Mouse (Mus musculus) forebrain, embryonic 16.5 days (tissue): ENCODE measurements around the gene Mgam. TPM values are rescaled to one million over a fixed set of nuclear protein-coding genes. Genes with fewer than 3 reads are reported as not detected.
"Not testable (repeated sequence)": the region's sequence is repeated elsewhere in the genome, so short reads cannot be mapped to it uniquely, and the experiment has no call there.

Source experiments
- ATAC-seq: fragments of 200-750 bp; cut with Nextera tagmentation; 2 replicates; pipeline ENCODE4 v1.8.0; 2017; ENCODE audit warnings: mild to moderate bottlenecking, moderate library complexity
- H3K27ac ChIP-seq: fragments of 300-500 bp; sonication (generic); 2 replicates; pipeline ENCODE4 v1.5.1; 2014; ENCODE audit warnings: low read length, control low read depth
- H3K27me3 ChIP-seq: fragments of 300-500 bp; sonication (generic); replicated peaks from 2 replicates; pipeline ENCODE4 v1.6.1; 2014; ENCODE audit warnings: low read length; ENCODE audit not compliant: control insufficient read depth, insufficient read depth
- H3K36me3 ChIP-seq: fragments of 300-500 bp; sonication (generic); 2 replicates; pipeline ENCODE4 v1.6.1; 2014; ENCODE audit not compliant: control insufficient read depth, insufficient read depth
- H3K4me1 ChIP-seq: fragments of 300-500 bp; sonication (generic); replicated peaks from 2 replicates; pipeline ENCODE4 v1.6.1; 2014; ENCODE audit warnings: low read length; ENCODE audit not compliant: control insufficient read depth, insufficient read depth
- H3K4me2 ChIP-seq: fragments of 300-500 bp; sonication (generic); 2 replicates; pipeline ENCODE4 v1.6.1; 2014; ENCODE audit warnings: mild to moderate bottlenecking, low read length, control low read depth
- H3K4me3 ChIP-seq: fragments of 300-500 bp; sonication (generic); replicated peaks from 2 replicates; pipeline ENCODE4 v1.5.1; 2014; ENCODE audit warnings: mild to moderate bottlenecking, low read length, control low read depth
- H3K9ac ChIP-seq: fragments of 300-500 bp; sonication (generic); replicated peaks from 2 replicates; pipeline ENCODE4 v1.6.1; 2014; ENCODE audit warnings: low read depth, low read length, control low read depth
- H3K9me3 ChIP-seq: fragments of 300-500 bp; sonication (generic); 2 replicates; pipeline ENCODE4 v1.6.1; 2016; ENCODE audit warnings: low read length; ENCODE audit not compliant: control insufficient read depth
- WGBS: fragments of 180-500 bp; shearing (Covaris S2); extraction: QIAGEN DNeasy Blood & Tissue Kit; methylation state at CpG from one replicate; pipeline ENCODE4 v1.1.7; 2014; 5-methylcytosine and 5-hydroxymethylcytosine counted together
- polyA plus RNA-seq: library from polyadenylated mRNA; unstranded; fragments of >200 nt; fragmentation: Nextera tagmentation; extraction: Ambion mirVana; gene quantifications from 2 replicates; pipeline ENCODE4 v1.2.1, GENCODE M21; 2015

The Mgam gene
- polyA plus RNA-seq, 1 experiment from 2014 or later = not detected

GRCm38 (mm10) chr6:40689180-40689579 is 60.5 kb downstream of the Mgam start:
- ATAC-seq = peak; percentile 85
- Histone ChIP-seq H3K4me1 (no peaks in the 10 kb centered on the region), H3K27me3 (no peaks in the 10 kb centered on the region), H3K4me2 (no peak overlapping the region), H3K9ac (no peak overlapping the region), H3K36me3 (no peaks in the 10 kb centered on the region), H3K4me3 (no peak overlapping the region), H3K9me3 (no peaks in the 10 kb centered on the region), H3K27ac (no peak overlapping the region)
- 7% methylated on average over 5 of the region's 5 CpGs for WGBS

DNA sequence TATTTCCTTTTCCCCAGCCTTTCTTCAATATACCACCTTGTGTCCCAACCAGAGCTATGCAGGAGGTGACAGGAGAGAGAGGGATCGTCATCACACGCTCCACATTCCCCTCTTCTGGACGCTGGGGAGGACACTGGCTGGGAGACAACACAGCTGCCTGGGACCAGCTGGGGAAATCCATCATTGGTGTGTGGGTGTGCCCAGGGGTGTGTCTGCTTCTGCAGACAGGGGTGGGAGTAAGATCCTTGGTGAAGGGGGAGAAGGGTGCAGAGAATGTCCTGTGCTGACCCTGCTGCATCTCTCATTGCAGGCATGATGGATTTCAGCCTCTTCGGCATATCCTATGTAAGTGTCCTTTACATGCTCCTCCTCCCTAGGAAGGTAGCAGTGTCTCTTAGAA is 63.4 kb downstream of the Mgam start:
- not testable (repeated sequence) for H3K27me3 ChIP-seq

DNA sequence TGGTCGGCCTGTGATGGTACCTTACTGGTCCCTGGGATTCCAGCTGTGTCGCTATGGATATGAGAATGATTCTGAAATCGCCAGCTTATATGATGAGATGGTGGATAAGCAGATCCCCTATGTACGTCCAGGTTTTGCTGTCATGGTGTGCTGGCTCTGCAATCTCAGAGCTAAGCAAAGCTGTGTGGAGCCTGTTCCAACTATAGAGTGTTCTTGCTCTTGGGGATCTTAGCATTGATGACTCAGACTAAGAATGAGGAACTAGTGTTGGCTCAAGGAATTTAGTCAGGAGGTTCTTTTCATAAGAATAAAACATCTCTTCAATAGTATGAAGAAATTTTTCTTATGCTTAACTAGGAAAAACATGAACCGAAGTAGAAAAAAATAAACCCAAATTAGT is 84.9 kb downstream of the Mgam start:
- not testable (repeated sequence) for H3K4me2 ChIP-seq, H3K9me3 ChIP-seq, H3K9ac ChIP-seq, ATAC-seq, H3K27me3 ChIP-seq, H3K4me1 ChIP-seq, H3K4me3 ChIP-seq, H3K27ac ChIP-seq, H3K36me3 ChIP-seq
- 91% methylated on average over 5 of the region's 5 CpGs for WGBS

More for the DNA sequence above, 63.4 kb downstream of the Mgam start:
- H3K9me3 ChIP-seq, H3K4me1 ChIP-seq, ATAC-seq, H3K4me2 ChIP-seq, H3K27ac ChIP-seq, H3K36me3 ChIP-seq, H3K4me3 ChIP-seq, H3K9ac ChIP-seq: not testable (repeated sequence)
- WGBS = 50% methylated on average over 3 of the region's 4 CpGs

- Histone ChIP-seq H3K4me3 (no peak overlapping the region), H3K9ac (no peak overlapping the region), H3K36me3 (no peaks in the 10 kb centered on the region), H3K27ac (no peak overlapping the region), H3K4me2 (no peak overlapping the region), H3K27me3 (no peaks in the 10 kb centered on the region), H3K4me1 (no peaks in the 10 kb centered on the region), H3K9me3 (no peaks in the 10 kb centered on the region)
- no peak for ATAC-seq
- 87% methylated on average over 1 of the region's 1 CpGs for WGBS
Measured at GRCm38 (mm10) chr6:40715705-40716104, 87.1 kb downstream of the Mgam start.

DNA sequence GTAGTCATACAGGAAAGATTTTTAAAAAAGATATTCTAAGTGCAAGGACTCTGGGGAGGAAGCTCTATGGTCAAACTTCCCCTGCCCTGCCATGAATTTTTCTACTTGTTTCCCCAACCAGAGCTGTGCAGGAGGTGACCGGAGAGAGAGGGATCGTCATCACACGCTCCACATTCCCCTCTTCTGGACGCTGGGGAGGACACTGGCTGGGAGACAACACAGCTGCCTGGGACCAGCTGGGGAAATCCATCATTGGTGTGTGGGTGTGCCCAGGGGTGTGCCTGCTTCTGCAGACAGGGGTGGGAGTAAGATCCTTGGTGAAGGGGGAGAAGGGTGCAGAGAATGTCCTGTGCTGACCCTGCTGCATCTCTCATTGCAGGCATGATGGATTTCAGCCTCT is 99.9 kb downstream of the Mgam start:
- not testable (repeated sequence) for H3K4me3 ChIP-seq, H3K27me3 ChIP-seq, H3K27ac ChIP-seq, H3K9ac ChIP-seq, ATAC-seq, H3K36me3 ChIP-seq, H3K4me1 ChIP-seq, H3K9me3 ChIP-seq, H3K4me2 ChIP-seq
- WGBS = 84% methylated on average over 4 of the region's 4 CpGs

GRCm38 (mm10) chr6:40739545-40739944 is 110.9 kb downstream of the Mgam start:
- no peak for ATAC-seq
- Histone ChIP-seq H3K9ac (no peak overlapping the region), H3K9me3 (no peaks in the 10 kb centered on the region), H3K27me3 (no peaks in the 10 kb centered on the region), H3K4me3 (no peak overlapping the region), H3K4me2 (no peak overlapping the region), H3K4me1 (no peaks in the 10 kb centered on the region), H3K27ac (no peak overlapping the region), H3K36me3 (no peaks in the 10 kb centered on the region)
- 90% methylated on average over 3 of the region's 3 CpGs for WGBS

- not testable (repeated sequence) for H3K9ac ChIP-seq, H3K27ac ChIP-seq, H3K4me3 ChIP-seq, H3K27me3 ChIP-seq, H3K9me3 ChIP-seq, ATAC-seq, H3K36me3 ChIP-seq, H3K4me1 ChIP-seq, H3K4me2 ChIP-seq
- 88% methylated on average over 6 of the region's 6 CpGs for WGBS
Measured at GRCm38 (mm10) chr6:40749030-40749429, 120.4 kb downstream of the Mgam start.

GRCm38 (mm10) chr6:40755948-40756347 is 127.3 kb downstream of the Mgam start:
- no peak overlapping the region for H3K4me3 ChIP-seq
- no peak overlapping the region for H3K27ac ChIP-seq
- H3K9me3 ChIP-seq = no peaks in the 10 kb centered on the region
- H3K27me3 ChIP-seq = no peaks in the 10 kb centered on the region
- no peaks in the 10 kb centered on the region for H3K4me1 ChIP-seq
- 97% methylated on average over 1 of the region's 1 CpGs for WGBS
- no peaks in the 10 kb centered on the region for H3K36me3 ChIP-seq
- no peak overlapping the region for H3K9ac ChIP-seq
- no peak for ATAC-seq
- no peak overlapping the region for H3K4me2 ChIP-seq

DNA sequence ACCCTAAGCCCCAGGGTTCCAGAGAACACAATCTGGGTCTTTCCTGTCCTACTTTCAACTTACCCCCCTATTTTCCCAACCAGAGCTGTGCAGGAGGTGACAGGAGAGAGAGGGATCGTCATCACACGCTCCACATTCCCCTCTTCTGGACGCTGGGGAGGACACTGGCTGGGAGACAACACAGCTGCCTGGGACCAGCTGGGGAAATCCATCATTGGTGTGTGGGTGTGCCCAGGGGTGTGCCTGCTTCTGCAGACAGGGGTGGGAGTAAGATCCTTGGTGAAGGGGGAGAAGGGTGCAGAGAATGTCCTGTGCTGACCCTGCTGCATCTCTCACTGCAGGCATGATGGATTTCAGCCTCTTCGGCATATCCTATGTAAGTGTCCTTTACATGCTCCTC is 128.7 kb downstream of the Mgam start:
- not testable (repeated sequence) for H3K9ac ChIP-seq, ATAC-seq, H3K9me3 ChIP-seq, H3K4me3 ChIP-seq, H3K27me3 ChIP-seq, H3K4me1 ChIP-seq, H3K27ac ChIP-seq, H3K4me2 ChIP-seq, H3K36me3 ChIP-seq
- 84% methylated on average over 3 of the region's 4 CpGs for WGBS

DNA sequence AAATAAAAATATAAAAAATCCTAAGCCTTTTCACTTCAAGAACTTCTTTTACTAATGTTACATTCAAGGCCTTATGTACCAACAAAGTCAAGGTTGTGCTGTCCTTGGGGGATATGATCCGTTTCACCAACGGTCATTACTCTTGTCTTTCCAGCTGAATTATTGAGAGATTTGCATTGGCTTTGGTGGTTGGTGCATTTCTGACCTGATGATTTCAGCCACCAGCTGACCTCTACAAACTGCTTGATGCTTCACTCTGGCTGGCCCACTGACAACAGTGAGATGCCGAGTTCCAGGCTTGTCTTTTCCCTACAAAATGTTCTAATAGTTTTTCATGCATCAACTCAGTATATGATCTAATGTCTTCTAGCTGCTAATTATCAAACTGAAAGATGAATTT is 146.0 kb downstream of the Mgam start:
- H3K9me3 ChIP-seq = no peaks in the 10 kb centered on the region
- H3K4me2 ChIP-seq = no peak overlapping the region
- WGBS = 86% methylated on average over 3 of the region's 3 CpGs
- H3K4me1 ChIP-seq = no peaks in the 10 kb centered on the region
- H3K9ac ChIP-seq = no peak overlapping the region
- H3K4me3 ChIP-seq = no peak overlapping the region
- no peak for ATAC-seq
- no peaks in the 10 kb centered on the region for H3K36me3 ChIP-seq
- H3K27ac ChIP-seq = no peak overlapping the region
- H3K27me3 ChIP-seq = no peaks in the 10 kb centered on the region
